Mouse (Mus musculus): ENCODE measurements at regions not wholly inside any gene's neighbourhood (a gene's known extent, or its start where the extent isn't known, plus 50 kb on each side); places are given as distances from the start of the nearest gene placed in this dataset.

- no peaks in the 10 kb centered on the region for H3K9me3 ChIP-seq (ENCODE audit: low read length)
- no peak overlapping the region for H3K27ac ChIP-seq (ENCODE audit: low read depth)
- DNase-seq: no peak
- no peaks in the 10 kb centered on the region for H3K4me1 ChIP-seq (ENCODE audit: insufficient read depth)
- no peak overlapping the region for H3K4me2 ChIP-seq (ENCODE audit: low read depth, low read length)
- TF ChIP-seq EP300 (IDR thresholded peaks at IDR 0.05; ENCODE audit: low read depth) (no peak), CTCF (IDR thresholded peaks at IDR 0.05; ENCODE audit: low read depth) (peak; percentile 51)
- H3K27me3 ChIP-seq (ENCODE audit: insufficient read depth, low read length): no peaks in the 10 kb centered on the region
- ATAC-seq: no peak
- H3K36me3 ChIP-seq (replicated peaks; ENCODE audit: insufficient read depth, low read length): no peaks in the 10 kb centered on the region
- H3K9ac ChIP-seq (replicated peaks): no peak overlapping the region
- 22% methylated on average over 3 of the region's 3 CpGs for WGBS (ENCODE audit: insufficient replicate concordance)
- no peak overlapping the region for H3K4me3 ChIP-seq (ENCODE audit: low read depth, low read length)
These were observed 131.7 kb downstream of the Fbxo8 start for GRCm38 (mm10) chr8:56682564-56682963.

- 73% methylated on average over 7 of the region's 7 CpGs for WGBS (ENCODE audit: insufficient replicate concordance)
- no peak overlapping the region for H3K4me2 ChIP-seq (ENCODE audit: low read depth, low read length)
- DNase-seq: no peak
These were observed 133.5 kb downstream of the Fbxo8 start for GRCm38 (mm10) chr8:56684352-56684751.

GRCm38 (mm10) chr8:56695436-56695835 lies 144.5 kb downstream of the Fbxo8 start:
- ATAC-seq (no peak), DNase-seq (no peak)
- TF ChIP-seq CTCF (IDR thresholded peaks at IDR 0.05; ENCODE audit: low read depth) (no peak), EP300 (IDR thresholded peaks at IDR 0.05; ENCODE audit: low read depth) (no peak)
- WGBS (ENCODE audit: insufficient replicate concordance): 65% methylated on average over 1 of the region's 1 CpGs
- no peak overlapping the region for H3K27ac ChIP-seq (ENCODE audit: low read depth)
- no peaks in the 10 kb centered on the region for H3K27me3 ChIP-seq (ENCODE audit: insufficient read depth, low read length)
- no peaks in the 10 kb centered on the region for H3K36me3 ChIP-seq (replicated peaks; ENCODE audit: insufficient read depth, low read length)
- no peaks in the 10 kb centered on the region for H3K9me3 ChIP-seq (ENCODE audit: low read length)
- H3K4me1 ChIP-seq (ENCODE audit: insufficient read depth): no peaks in the 10 kb centered on the region
- no peak overlapping the region for H3K4me2 ChIP-seq (ENCODE audit: low read depth, low read length)
- no peak overlapping the region for H3K9ac ChIP-seq (replicated peaks)
- no peak overlapping the region for H3K4me3 ChIP-seq (ENCODE audit: low read depth, low read length)

More at GRCm38 (mm10) chr8:56684352-56684751, 133.5 kb downstream of the Fbxo8 start:
- H3K9ac ChIP-seq (replicated peaks): no peak overlapping the region
- no peak overlapping the region for H3K27ac ChIP-seq (ENCODE audit: low read depth)
- H3K9me3 ChIP-seq (ENCODE audit: low read length): no peaks in the 10 kb centered on the region
- no peak for ATAC-seq
- H3K4me3 ChIP-seq (ENCODE audit: low read depth, low read length): no peak overlapping the region
- H3K4me1 ChIP-seq (ENCODE audit: insufficient read depth): no peaks in the 10 kb centered on the region
- no peaks in the 10 kb centered on the region for H3K27me3 ChIP-seq (ENCODE audit: insufficient read depth, low read length)
- no peak for TF ChIP-seq EP300 (IDR thresholded peaks at IDR 0.05; ENCODE audit: low read depth)
- no peak for TF ChIP-seq CTCF (IDR thresholded peaks at IDR 0.05; ENCODE audit: low read depth)
- H3K36me3 ChIP-seq (replicated peaks; ENCODE audit: insufficient read depth, low read length): no peaks in the 10 kb centered on the region

GRCm38 (mm10) chr8:56700580-56701145 lies 149.8 kb downstream of the Fbxo8 start:
- no peak for DNase-seq
- no peaks in the 10 kb centered on the region for H3K36me3 ChIP-seq (replicated peaks; ENCODE audit: insufficient read depth, low read length)
- H3K4me3 ChIP-seq (ENCODE audit: low read depth, low read length): no peak overlapping the region
- no peaks in the 10 kb centered on the region for H3K4me1 ChIP-seq (ENCODE audit: insufficient read depth)
- no peaks in the 10 kb centered on the region for H3K9me3 ChIP-seq (ENCODE audit: low read length)
- no peak for TF ChIP-seq EP300 (IDR thresholded peaks at IDR 0.05; ENCODE audit: low read depth)
- TF ChIP-seq CTCF (IDR thresholded peaks at IDR 0.05; ENCODE audit: low read depth): no peak
- H3K27ac ChIP-seq (ENCODE audit: low read depth): no peak overlapping the region
- WGBS (ENCODE audit: insufficient replicate concordance): 63% methylated on average over 2 of the region's 2 CpGs
- ATAC-seq: no peak
- H3K4me2 ChIP-seq (ENCODE audit: low read depth, low read length): no peak overlapping the region
- no peak overlapping the region for H3K9ac ChIP-seq (replicated peaks)
- H3K27me3 ChIP-seq (ENCODE audit: insufficient read depth, low read length): no peaks in the 10 kb centered on the region

GRCm38 (mm10) chr8:56706377-56706776 lies 155.5 kb downstream of the Fbxo8 start:
- Histone ChIP-seq H3K9ac (replicated peaks) (no peak overlapping the region), H3K27me3 (ENCODE audit: insufficient read depth, low read length) (no peaks in the 10 kb centered on the region), H3K4me3 (ENCODE audit: low read depth, low read length) (no peak overlapping the region), H3K4me1 (ENCODE audit: insufficient read depth) (no peaks in the 10 kb centered on the region), H3K27ac (ENCODE audit: low read depth) (no peak overlapping the region), H3K9me3 (ENCODE audit: low read length) (no peaks in the 10 kb centered on the region), H3K4me2 (ENCODE audit: low read depth, low read length) (no peak overlapping the region), H3K36me3 (replicated peaks; ENCODE audit: insufficient read depth, low read length) (no peaks in the 10 kb centered on the region)
- ATAC-seq (no peak), DNase-seq (no peak)
- TF ChIP-seq EP300 (IDR thresholded peaks at IDR 0.05; ENCODE audit: low read depth): no peak
- no peak for TF ChIP-seq CTCF (IDR thresholded peaks at IDR 0.05; ENCODE audit: low read depth)
- WGBS (ENCODE audit: insufficient replicate concordance): 66% methylated on average over 10 of the region's 10 CpGs

GRCm38 (mm10) chr8:56706941-56707706 lies 156.2 kb downstream of the Fbxo8 start:
- no peaks in the 10 kb centered on the region for H3K36me3 ChIP-seq (replicated peaks; ENCODE audit: insufficient read depth, low read length)
- no peak overlapping the region for H3K27ac ChIP-seq (ENCODE audit: low read depth)
- H3K4me1 ChIP-seq (ENCODE audit: insufficient read depth): no peaks in the 10 kb centered on the region
- DNase-seq (no peak), ATAC-seq (no peak)
- H3K9ac ChIP-seq (replicated peaks): no peak overlapping the region
- WGBS (ENCODE audit: insufficient replicate concordance): 54% methylated on average over 14 of the region's 14 CpGs
- H3K4me3 ChIP-seq (ENCODE audit: low read depth, low read length): no peak overlapping the region
- no peaks in the 10 kb centered on the region for H3K27me3 ChIP-seq (ENCODE audit: insufficient read depth, low read length)
- H3K4me2 ChIP-seq (ENCODE audit: low read depth, low read length): no peak overlapping the region
- no peaks in the 10 kb centered on the region for H3K9me3 ChIP-seq (ENCODE audit: low read length)
- TF ChIP-seq CTCF (IDR thresholded peaks at IDR 0.05; ENCODE audit: low read depth): no peak
- no peak for TF ChIP-seq EP300 (IDR thresholded peaks at IDR 0.05; ENCODE audit: low read depth)
